Mouse (Mus musculus): ENCODE data around the gene Atp1a2.

Atp1a2 gene

GRCm38 (mm10) chr1:172297611-172298537 lies at the start of gene Atp1a2:
Gene Atp1a2 (minus strand): TSS chr1:172298064.
- DNase-seq = peak; percentile 77

- no peak for DNase-seq
These were observed 49.5 kb upstream of the Atp1a2 start for GRCm38 (mm10) chr1:172347382-172347781.

- DNase-seq = no peak
These were observed 48.8 kb upstream of the Atp1a2 start for GRCm38 (mm10) chr1:172346707-172347106.

GRCm38 (mm10) chr1:172344820-172345219 lies 47.0 kb upstream of the Atp1a2 start:
- DNase-seq = no peak

GRCm38 (mm10) chr1:172343914-172344313 lies 46.0 kb upstream of the Atp1a2 start:
- DNase-seq = peak; percentile 77

GRCm38 (mm10) chr1:172342729-172343128 lies 44.9 kb upstream of the Atp1a2 start:
- DNase-seq = peak; percentile 27

- DNase-seq = no peak
These were observed 43.5 kb upstream of the Atp1a2 start for GRCm38 (mm10) chr1:172341386-172341785.

- DNase-seq = peak; percentile 95
These were observed 43.0 kb upstream of the Atp1a2 start, which contains the start of gene Kcnj10 for GRCm38 (mm10) chr1:172340729-172341321. Gene Kcnj10 (plus strand): TSS chr1:172341210.

GRCm38 (mm10) chr1:172337411-172338185 lies 39.7 kb upstream of the Atp1a2 start:
- peak; percentile 62 for DNase-seq

- DNase-seq = no peak
These were observed 37.9 kb upstream of the Atp1a2 start for GRCm38 (mm10) chr1:172335804-172336203.

- DNase-seq = peak; percentile 66
These were observed 35.6 kb upstream of the Atp1a2 start for GRCm38 (mm10) chr1:172333512-172333911.

- DNase-seq = no peak
These were observed 35.1 kb upstream of the Atp1a2 start for GRCm38 (mm10) chr1:172332925-172333324.

- DNase-seq = no peak
These were observed 33.6 kb upstream of the Atp1a2 start for GRCm38 (mm10) chr1:172331422-172331947.

- no peak for DNase-seq
These were observed 31.8 kb upstream of the Atp1a2 start for GRCm38 (mm10) chr1:172329616-172330015.

- DNase-seq = peak; percentile 89
These were observed 31.3 kb upstream of the Atp1a2 start, which contains the start of gene Kcnj9 for GRCm38 (mm10) chr1:172329131-172329530. Gene Kcnj9 (minus strand): TSS chr1:172329318.

- no peak for DNase-seq
These were observed 30.6 kb upstream of the Atp1a2 start for GRCm38 (mm10) chr1:172328461-172328860.

- DNase-seq = no peak
These were observed 30.2 kb upstream of the Atp1a2 start for GRCm38 (mm10) chr1:172328041-172328440.

- DNase-seq = no peak
These were observed 29.5 kb upstream of the Atp1a2 start for GRCm38 (mm10) chr1:172327206-172328001.

- DNase-seq = no peak
These were observed 28.8 kb upstream of the Atp1a2 start for GRCm38 (mm10) chr1:172326684-172327083.

GRCm38 (mm10) chr1:172325680-172326535 lies 28.0 kb upstream of the Atp1a2 start:
- DNase-seq = peak; percentile 80

- peak; percentile 88 for DNase-seq
These were observed 26.9 kb upstream of the Atp1a2 start for GRCm38 (mm10) chr1:172324725-172325124.
